Mouse (Mus musculus) large intestine, adult 2 months (tissue): ENCODE data around the gene Cdkl1. TPM values are rescaled to one million over a fixed set of nuclear protein-coding genes. Genes with fewer than 3 reads are reported as not detected.

Experiments
- DNase-seq: peaks from one replicate; pipeline ENCODE4 v3.0.0-alpha.2; 2012; ENCODE audit warnings: low read depth, low spot score
- WGBS: fragments of 180-500 bp; shearing (Covaris S2); methylation state at CpG from one replicate; pipeline ENCODE4 v1.1.7; 2018; 5-methylcytosine and 5-hydroxymethylcytosine counted together
- polyA plus RNA-seq: library from polyadenylated mRNA; depleted of rRNA; stranded (reverse); fragments of >200 nt; gene quantifications from 2 replicates; pipeline ENCODE4 v1.2.3, GENCODE M21; 2012; rRNA removed

Gene Cdkl1
- 0.88 and 1.2 TPM in 2 replicates for polyA plus RNA-seq

DNA sequence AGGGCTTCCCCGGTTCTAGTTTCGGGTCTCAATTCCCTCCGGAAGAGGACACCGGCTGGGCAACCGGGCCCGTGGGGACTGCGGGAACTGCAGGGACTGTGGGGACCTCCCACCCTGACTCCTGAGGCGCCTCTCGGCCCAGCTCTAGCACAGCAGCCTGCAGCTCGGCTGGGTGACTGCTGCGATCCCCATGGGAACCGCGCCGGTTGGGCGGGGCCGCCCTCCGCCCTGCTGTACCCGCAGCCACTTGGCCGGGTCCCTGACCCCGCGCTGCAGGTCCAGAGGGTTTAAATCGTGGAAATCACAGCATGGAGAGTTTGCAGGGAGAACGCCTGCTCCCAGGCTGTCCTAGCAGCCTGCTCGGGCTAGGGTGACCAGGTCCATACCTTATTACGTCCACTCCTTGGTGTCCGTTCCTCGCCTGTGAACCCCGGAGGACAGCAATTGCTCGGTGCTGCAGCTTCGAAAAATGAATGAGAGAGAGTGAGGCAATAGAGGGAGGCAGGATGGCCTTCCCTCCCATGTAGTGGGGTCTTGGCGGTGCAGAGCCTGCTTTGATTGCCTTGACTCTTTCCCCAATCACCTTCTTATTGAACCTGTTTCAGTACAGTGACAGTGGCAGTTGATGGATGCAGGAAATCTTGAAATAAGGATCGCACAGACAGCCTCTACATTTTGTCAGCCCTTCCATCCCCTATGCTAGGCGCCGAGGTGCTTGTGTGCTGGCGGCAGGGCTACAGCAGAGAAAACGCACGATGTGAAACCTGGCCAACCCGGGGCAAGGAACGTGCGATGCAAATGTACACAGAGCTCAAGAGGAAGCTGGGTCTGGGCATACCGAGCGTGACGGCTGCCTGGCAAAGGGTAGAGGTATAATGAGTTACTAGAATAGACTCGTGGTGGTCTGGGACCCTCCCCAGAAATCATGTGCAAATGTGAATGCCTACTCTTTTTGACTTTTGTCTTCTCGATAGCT is at the start of gene Cdkl1:
TSS of gene Cdkl1 (minus strand) at position 738 of the 976 bp plus-strand sequence.
- DNase-seq: no peak
- WGBS: 2% methylated on average over 45 of the region's 45 CpGs

DNA sequence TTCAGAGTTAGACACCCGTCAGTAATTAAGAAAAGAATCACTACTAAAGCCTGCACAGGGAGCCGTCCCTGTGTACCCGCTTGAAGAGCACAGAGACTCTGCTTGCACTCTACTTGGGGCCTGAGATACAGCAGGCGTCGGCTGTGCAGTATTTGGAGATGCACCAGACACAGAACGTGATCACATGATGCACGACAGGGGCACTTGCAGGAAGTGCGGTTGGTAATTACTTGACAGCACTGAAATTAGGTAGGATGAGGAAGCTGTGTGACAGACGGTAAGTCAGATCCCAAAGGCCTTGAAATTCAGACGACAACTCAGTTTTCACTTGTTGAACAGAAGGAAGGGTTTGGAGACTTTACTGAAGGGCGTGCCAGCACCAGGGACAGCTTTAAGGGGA is 47.3 kb upstream of the Cdkl1 start:
- WGBS: 67% methylated on average over 11 of the region's 11 CpGs

DNA sequence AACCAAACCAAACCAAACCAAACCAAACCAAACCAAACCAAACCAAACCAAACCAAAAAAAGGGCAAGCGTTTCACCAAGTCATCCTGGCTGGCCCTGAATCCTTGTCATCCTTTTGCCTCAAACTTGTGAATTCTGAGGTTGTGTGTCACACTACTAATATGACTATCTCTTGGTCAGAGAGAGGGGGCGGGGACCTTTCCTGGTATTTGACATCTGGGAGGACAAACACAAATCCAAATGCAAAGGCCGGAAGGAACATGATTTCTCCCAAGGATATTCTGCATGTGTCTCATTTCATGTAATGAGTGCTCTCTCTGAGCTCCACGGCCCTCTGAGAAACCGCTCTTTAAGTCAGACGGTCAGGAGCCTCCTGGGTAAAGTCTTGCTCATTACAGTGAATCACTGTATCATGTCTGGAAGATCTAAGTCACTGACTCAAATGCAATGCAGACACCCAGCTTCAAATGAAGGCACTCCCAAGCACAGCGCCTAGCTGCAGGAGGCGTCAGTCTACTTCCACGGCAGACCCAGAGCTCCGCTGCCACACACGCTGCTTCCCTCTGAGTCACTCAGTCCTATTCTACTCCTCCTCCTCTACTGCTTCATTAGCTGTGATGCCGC is 43.0 kb upstream of the Cdkl1 start:
- DNase-seq: no peak
- WGBS: 80% methylated on average over 12 of the region's 12 CpGs

More for the DNA sequence above, 47.3 kb upstream of the Cdkl1 start:
- DNase-seq: no peak

DNA sequence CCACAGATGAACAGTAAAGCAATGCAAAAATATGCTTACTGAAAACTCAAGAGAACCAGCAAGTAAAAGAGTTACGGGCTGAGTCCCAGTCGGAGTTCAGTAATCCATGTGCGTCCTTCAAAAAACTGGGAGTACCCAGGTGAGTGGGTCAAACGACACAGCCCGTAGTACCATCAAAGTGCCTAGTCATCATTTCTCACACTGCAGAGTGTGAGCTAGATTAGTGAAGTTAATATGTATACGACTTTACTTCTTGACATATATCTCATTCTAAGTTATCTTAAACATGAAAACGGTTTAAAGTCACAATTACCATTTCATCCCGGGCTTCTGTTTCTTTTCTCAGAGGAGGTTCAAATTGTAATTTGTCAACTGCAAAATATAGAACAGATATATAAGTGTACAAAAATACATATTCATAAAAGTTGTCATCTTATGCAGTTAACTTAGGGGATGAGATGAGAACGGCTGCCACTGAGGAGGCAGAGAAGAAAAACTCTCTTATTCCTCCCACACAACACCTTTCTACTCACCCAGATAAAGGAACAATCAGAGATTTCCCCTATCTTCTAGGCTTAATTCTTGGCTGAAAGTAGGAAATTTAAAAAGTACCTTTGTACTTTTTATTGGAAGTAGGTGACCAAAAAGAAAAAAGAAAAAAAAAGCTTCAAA is 40.3 kb upstream of the Cdkl1 start:
- WGBS: 93% methylated on average over 9 of the region's 9 CpGs
- DNase-seq: no peak

DNA sequence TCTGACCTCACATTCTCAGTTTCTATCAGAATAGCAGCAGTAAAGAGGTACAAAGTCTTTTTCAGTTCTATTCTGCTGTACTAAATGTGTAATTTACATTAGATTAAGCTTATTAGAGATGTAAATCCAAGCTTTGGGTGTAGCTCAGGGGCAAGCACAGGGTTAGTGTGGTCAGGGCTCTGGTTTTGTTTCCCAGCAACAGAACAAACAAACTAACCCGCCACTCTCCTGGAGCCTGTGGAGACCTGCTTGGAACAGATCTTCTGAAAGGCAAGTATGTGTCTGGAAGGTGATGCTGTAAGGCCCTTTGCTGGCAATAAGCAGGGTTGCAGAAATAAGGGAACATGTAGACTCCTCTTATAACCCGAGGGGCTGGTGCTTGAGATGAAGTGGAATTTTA is 37.1 kb upstream of the Cdkl1 start:
- WGBS: 41% methylated on average over 2 of the region's 2 CpGs
- DNase-seq: no peak

DNA sequence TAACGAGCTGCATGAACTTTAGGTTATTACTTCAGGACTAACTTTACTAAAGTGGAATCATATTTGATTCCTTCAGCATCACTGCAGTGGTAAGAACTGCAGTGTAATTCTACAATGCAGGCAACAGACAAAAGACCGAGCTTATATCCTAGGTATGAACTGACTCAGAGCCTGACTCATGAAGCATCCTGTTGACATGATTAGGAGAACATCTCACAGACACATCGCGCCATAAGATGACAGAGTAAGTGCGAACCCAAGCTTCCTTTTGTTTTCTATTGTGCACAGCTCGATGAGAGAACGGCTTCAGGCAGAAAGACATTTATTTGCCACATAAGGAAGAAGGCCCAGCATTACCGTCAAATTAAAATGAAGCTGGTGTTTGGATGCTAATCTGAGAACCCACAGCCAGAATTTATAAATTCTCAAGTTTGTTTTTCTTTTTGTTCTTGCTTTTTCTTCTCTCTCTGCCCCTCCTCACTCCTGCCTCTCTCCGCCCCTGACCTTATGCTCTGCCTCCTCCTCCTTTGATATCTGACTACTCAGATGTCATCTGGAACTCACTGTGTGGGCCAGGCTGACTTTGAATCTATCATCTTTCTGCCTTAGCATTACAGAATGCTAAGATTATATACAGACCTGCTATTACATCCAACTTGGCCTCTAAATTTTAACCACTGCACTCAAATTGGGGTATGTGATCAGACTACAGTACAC is 34.0 kb upstream of the Cdkl1 start:
- 84% methylated on average over 9 of the region's 9 CpGs for WGBS

DNA sequence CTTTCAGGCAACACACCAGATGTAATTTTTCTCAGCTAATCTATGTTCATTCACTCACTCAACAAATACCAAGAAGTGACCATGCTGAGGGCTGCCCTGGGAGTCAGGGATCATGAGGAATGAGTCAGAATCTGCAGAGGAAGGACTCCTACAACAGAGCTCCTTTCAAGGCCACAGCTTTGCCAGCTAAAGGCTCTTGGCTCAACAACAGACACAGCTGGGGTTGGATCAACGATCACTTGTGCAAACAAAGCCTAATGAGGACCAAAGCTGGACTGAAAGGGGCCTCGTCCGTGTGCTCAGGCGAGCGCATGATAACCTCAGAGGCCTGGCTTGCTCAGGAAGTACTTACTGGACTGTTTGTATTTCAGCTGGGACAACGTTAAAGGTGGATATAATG is 23.2 kb upstream of the Cdkl1 start:
- no peak for DNase-seq
- WGBS: 31% methylated on average over 6 of the region's 6 CpGs

More for the DNA sequence above, 34.0 kb upstream of the Cdkl1 start:
- DNase-seq: no peak

DNA sequence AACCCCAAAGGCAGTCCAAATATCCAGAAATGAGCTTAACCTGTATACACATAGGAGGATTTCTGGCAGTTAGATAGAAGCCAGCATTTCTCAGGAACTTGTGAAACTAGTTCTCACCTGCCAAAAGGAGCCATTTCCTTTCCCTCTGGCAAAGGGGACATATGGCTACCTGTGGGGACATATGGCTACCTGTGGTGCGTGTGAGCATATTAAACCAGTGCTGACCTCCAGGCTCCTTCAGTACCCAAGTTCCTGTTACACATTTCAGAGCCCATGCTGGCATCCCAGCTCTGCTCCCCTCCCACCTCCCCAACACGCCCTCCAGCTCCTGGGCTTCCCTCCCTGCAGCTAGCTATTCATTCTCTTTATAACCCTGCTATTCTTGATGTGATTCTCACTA is 22.5 kb upstream of the Cdkl1 start:
- 87% methylated on average over 2 of the region's 2 CpGs for WGBS
- DNase-seq: no peak

DNA sequence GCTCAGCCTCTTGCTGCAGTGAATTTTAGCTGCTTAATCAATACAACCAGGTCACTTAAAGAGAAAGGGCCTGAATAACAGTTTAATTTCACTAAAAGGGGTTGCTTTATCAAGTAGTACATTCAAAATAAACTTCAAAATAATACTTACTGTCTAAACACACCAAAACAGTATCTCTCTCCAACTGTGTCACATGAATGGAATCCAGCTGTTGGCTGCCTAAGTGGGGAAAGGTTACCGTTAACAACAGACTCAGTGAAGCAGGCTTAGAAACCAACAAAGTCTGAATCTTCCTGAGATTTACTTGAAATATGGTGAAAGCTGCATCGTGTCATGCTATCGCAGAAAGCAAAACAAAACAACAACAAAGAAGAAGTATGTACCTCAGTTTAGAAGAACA is 21.9 kb upstream of the Cdkl1 start:
- WGBS: 76% methylated on average over 3 of the region's 3 CpGs

DNA sequence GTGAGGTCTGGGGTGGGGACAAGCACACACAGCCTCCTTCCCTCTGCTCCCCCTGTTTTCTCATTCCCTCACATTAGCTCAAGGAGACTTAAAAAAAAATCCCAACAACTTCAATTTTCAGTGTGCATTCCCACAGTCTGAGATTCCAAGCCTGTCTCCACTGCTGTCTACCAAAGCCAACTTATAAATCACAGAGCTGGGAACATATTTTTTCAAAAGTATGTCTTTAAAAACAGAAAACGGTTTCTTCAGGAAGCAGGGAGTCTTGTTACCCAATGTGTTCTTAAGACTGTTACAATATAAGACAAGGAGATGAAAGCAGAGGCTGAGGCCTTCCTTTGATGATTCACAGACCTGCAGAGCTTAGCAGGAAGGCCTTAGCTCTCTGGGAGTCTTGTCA is 20.9 kb upstream of the Cdkl1 start:
- 69% methylated on average over 1 of the region's 1 CpGs for WGBS
- DNase-seq: no peak

More for the DNA sequence above, 21.9 kb upstream of the Cdkl1 start:
- no peak for DNase-seq

DNA sequence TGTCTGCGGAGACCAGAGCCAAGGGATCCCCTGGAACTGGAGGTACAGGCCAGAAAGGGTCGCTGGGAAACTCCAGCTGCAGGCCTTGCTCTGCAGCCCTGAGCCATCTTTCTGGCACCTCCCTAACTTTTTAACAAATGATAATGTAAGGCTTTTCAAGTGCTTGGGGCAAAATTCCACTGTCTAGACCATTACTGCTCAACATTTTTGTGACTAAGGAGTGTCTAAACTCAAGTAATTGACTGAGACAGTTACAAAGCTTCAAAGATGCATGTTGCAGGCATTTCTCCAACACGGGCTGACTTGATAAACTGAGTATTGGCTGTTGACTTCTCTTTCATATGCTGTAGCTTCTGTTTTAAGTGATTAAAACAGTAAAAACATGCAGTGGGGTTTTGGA is 18.4 kb upstream of the Cdkl1 start:
- no peak for DNase-seq
- WGBS: 76% methylated on average over 3 of the region's 3 CpGs

DNA sequence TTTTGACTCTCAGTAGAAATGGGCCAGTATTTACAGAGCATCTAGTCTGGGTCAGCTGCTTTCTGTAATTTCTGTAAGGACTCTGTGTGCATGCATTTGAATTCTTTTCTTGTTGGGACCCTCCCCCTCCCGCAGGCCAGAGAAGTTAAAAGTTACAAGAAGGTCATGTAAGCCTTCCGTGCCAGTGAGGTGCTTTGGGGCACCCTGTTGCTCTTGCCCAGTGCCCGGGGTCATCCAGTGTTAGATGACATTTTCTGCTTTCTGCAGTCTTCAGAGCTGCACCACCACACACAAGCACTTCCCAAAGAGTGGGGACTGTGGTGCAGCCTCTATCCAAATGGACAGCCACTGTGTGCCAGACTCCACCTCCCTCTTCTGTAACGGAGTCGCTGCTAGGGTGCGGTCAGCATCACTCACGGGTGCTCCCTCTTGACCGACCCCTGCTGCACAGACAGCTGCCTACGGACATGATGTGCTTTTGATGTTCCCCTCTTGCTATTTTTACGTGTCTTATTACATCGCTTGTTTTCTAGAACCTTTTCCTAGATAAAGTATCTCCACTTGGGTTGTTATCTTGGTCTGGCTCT is 16.4 kb upstream of the Cdkl1 start:
- DNase-seq: no peak
- WGBS: 68% methylated on average over 11 of the region's 11 CpGs

DNA sequence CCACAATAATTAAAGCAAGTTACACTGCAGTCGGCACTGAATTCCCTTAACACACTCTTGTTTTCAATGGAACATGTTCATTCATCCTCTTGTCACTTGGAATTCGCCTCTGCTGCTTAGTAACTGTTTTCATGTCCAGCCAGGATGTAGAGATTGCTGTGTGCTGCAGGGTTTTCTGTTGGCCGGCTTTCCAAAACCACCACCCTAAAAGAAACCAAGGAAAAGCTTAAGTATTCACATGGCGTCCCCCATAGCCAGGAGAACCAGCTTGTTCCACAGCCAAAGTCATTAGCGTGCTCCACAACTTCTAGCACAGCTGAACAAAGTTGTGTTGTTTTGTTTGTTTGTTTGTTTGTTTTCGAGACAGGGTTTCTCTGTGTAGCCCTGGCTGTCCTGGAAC is 14.1 kb upstream of the Cdkl1 start:
- WGBS: 90% methylated on average over 6 of the region's 6 CpGs
- DNase-seq: no peak

DNA sequence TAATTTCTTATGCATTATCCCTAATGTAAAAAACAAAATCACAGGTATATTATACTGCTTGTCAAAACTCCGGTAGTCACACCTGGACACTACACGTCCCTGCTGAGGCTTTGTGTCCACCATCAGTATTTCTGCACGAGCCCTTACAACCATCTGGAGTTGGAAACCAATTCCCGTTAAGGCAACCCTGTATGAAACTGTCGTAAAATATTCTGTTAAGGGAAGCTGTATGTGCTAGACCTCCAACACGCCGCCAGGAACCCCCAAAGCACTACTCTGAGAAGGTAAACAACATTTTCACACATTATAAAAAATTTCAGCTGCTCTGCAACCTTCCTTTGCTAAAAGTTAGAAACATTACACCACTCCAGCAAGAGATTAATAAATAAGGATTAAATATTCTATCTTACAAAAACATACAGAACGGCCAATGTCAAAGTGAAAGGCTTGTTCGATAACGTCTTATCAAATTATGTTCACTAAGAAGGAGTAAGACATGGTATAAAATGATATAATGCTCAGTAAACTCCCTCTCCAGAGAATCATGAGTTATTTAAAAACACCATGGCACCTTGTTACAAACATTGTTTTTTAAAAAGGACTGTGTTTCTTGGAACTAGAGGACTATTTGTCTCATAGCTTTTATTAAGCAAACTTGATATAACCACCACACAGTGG is 13.5 kb upstream of the Cdkl1 start:
- WGBS: 84% methylated on average over 10 of the region's 10 CpGs
- DNase-seq: no peak

DNA sequence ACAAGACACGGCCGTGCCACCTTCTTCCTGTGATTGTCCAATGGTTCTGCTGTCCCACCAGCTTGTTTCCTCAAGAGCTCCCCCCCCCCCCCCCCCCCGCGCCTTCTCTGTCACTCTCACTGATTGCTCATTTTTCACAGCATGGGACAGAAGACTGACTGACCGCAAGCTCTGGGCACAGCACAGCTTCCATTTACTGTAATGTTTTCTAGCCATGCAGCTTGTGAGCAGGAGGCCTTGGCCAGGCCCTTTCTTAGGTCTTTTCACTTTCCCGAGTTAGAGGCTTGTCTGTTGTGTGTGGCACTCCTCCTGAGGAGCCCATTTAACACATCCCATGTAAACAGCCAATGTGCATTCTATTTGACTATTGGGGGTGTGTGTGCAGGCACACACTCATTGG is 12.1 kb upstream of the Cdkl1 start:
- 85% methylated on average over 6 of the region's 6 CpGs for WGBS
- no peak for DNase-seq

DNA sequence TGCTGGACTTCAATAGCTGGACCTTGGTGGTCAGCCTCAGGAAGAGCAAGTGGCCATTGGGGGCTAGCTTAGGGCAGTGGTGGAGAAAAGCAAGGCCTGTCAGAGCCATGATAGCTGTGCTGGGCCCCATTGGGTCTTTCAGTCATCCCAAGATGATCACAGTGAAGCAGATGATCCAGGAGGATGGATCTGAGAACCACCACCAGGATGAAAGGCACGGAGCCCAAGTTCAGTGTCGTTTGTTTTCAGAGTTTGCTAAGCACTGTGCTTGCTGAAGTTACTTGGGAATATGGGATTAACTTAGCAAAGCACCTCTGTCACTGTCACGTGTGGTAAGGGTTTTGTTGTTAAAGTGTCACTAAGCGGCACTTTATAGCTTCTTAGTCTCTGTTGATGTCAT is 9.5 kb upstream of the Cdkl1 start:
- no peak for DNase-seq
- WGBS: 68% methylated on average over 4 of the region's 4 CpGs

DNA sequence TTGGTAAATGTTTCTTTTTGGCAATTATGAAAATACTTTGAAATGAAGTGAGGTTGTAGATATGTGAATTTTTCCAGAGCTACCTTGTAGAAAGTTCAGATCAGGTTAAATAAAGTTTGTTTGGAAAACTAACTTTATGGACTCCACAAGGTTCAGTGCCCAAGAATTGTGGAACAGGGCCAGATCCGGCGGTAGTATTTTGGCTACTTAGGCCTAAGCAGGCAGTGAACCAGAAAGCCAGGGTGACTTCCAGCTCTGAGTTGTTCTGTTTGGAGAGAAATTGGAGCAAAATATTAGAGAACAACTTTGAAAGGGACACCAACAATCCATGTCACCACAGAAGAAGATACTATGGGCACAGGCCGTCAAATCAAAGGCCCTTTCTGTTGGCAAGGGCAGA is 5.2 kb upstream of the Cdkl1 start:
- DNase-seq: no peak
- 73% methylated on average over 3 of the region's 3 CpGs for WGBS

DNA sequence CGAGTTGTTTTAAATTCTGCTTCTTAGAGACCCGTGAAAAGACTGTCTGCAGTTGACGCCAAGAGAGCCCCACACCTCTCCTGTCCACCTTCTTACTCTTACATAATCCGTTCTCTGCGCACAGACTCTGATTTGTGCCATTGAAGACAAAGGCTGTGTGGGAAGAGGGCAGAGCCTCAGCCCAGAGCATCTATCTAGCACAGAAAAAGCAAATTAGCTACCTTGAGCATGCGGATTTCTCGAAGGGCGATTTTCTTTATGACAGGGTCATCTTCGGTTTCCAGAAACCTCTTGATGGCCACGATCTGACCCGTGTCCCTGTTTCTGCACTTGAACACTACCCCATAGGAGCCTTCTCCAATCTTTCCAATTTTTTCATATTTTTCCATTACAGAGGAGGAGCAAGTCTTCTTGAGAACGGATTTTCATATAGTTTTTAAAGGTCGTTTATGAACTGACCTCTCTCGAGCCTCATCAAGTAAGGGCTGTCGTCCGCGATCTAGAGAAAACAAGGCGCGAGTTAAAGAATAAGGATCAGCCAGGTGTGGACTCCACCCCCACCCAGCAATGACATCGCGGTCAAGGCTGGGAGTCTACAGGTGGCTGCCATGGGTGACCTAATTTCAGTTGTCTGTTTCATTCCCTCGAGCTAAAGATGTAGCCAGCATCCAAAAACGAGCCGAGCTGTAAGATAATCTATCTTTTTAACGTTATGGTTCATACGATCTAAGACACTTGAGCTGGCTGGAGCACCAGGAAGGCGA is 1.1 kb downstream of the Cdkl1 start:
- 39% methylated on average over 27 of the region's 27 CpGs for WGBS
- no peak for DNase-seq
